Mouse (Mus musculus) lung, embryonic 14.5 days (tissue): Measurements from ENCODE around the gene Olfr1341. TPM values are rescaled to one million over a fixed set of nuclear protein-coding genes. Genes with fewer than 3 reads are reported as not detected.

Experiments used
- ATAC-seq: fragments of 200-750 bp; cut with Nextera tagmentation; 2 replicates; pipeline ENCODE4 v1.8.0; 2017; ENCODE audit warnings: mild to moderate bottlenecking, moderate TSS enrichment, moderate library complexity; ENCODE audit not compliant: insufficient read depth
- DNase-seq: peaks from one replicate; pipeline ENCODE4 v3.0.0-alpha.2; 2015
- H3K27ac ChIP-seq: fragments of 300-500 bp; sonication (generic); 2 replicates; pipeline ENCODE4 v1.5.1; 2014; ENCODE audit warnings: low read depth, mild to moderate bottlenecking, moderate library complexity
- H3K27me3 ChIP-seq: fragments of 300-500 bp; sonication (generic); 2 replicates; pipeline ENCODE4 v1.6.1; 2014; ENCODE audit warnings: low read length, control low read depth; ENCODE audit not compliant: insufficient read depth
- H3K36me3 ChIP-seq: fragments of 300-500 bp; sonication (generic); 2 replicates; pipeline ENCODE4 v1.6.1; 2014; ENCODE audit warnings: control low read depth; ENCODE audit not compliant: insufficient read depth
- H3K4me1 ChIP-seq: fragments of 300-500 bp; sonication (generic); 2 replicates; pipeline ENCODE4 v1.6.1; 2014; ENCODE audit warnings: antibody characterized with exemption, control low read depth; ENCODE audit not compliant: insufficient read depth
- H3K4me2 ChIP-seq: fragments of 300-500 bp; sonication (generic); 2 replicates; pipeline ENCODE4 v1.6.1; 2014; ENCODE audit warnings: mild to moderate bottlenecking
- H3K4me3 ChIP-seq: fragments of 300-500 bp; sonication (generic); 2 replicates; pipeline ENCODE4 v1.5.1; 2014; ENCODE audit warnings: low read depth, low read length
- H3K9ac ChIP-seq: fragments of 300-500 bp; sonication (generic); 2 replicates; pipeline ENCODE4 v1.6.1; 2014
- H3K9me3 ChIP-seq: fragments of 300-500 bp; sonication (generic); 2 replicates; pipeline ENCODE4 v1.6.1; 2016; ENCODE audit warnings: low read depth, low read length, control low read depth
- CTCF ChIP-seq: IDR thresholded peaks from 2 replicates; pipeline ENCODE4 v1.5.1; 2016; ENCODE audit warnings: antibody characterized with exemption, low read depth
- WGBS: fragments of 180-500 bp; shearing (Covaris S2); extraction: QIAGEN DNeasy Blood & Tissue Kit; methylation state at CpG from one replicate; pipeline ENCODE4 v1.1.7; 2014; 5-methylcytosine and 5-hydroxymethylcytosine counted together
- polyA plus RNA-seq: library from polyadenylated mRNA; unstranded; fragments of >200 nt; fragmentation: Nextera tagmentation; extraction: Ambion mirVana; gene quantifications from 2 replicates; pipeline ENCODE4 v1.2.1, GENCODE M21; 2014

Gene Olfr1341
- polyA plus RNA-seq, 1 experiment from 2014 or later, result not detected

DNA sequence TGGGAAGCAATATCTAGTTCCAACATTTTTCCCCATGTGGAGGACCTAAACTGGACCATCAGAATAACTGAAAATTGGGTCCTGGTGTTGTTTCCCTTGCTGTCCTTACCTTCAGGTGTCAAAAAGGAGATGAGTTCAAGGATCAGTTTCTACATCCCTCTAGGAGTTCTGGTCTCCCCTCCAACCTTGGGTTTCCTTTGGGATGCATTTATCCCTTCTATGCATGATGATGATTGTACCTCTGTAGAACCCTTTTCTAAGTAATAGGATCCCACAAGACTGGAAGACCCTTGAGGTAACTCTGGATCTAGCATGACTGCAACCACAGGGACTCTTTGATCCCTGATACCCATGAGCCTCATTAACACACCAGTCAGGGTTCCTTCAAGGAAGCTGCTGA is 16.5 kb downstream of the Olfr1341 start, which contains the start of gene Olfr1340:
Gene Olfr1340 (plus strand): TSS at position 301 of the 400 bp plus-strand sequence.
- no peak within 1 kb of the TSS for H3K9ac ChIP-seq
- no peak for TF ChIP-seq CTCF
- H3K4me3 ChIP-seq, result no peak within 1 kb of the TSS
- no peak for ATAC-seq
- H3K9me3 ChIP-seq, result no peaks in the 10 kb centered on the region
- no peak within 1 kb of the TSS for H3K27ac ChIP-seq
- DNase-seq, result no peak
- H3K27me3 ChIP-seq, result no peaks in the 10 kb centered on the region
- no peaks in the 10 kb centered on the region for H3K36me3 ChIP-seq
- H3K4me1 ChIP-seq, result no peaks in the 10 kb centered on the region
- H3K4me2 ChIP-seq, result no peak within 1 kb of the TSS

DNA sequence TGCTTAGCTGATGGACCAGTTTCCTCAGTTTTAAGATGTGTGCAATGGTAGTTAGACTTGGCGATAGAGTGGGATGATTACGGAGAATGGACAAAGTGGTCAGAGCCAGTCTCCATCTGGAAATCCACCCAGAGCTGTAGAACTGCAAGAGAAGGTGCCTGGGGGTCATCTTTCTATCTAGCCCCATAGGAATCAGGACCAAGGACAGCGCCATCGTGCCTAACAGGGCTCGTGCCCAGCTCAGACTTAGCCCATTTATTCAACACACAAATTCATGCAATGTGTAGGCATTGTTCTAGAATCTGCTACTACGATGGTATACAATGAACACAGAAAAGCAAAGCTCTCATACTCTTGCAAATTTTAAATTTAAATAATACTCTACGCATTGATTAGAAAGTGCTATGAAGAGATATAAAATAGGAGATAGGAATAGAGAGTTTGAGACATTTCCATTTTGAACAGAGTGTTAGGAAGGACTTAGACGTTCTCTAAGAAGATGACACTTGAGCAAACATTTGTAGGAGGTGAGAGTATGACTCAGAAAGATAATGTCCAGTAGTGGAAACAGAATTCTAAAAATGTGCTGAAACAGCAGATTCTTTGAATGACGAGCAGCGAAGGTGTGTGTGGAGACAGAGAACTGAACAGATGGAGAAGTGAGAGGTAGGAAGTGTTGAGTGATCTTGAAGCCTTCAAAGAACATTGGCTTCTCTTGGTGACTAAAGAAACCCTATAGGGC is 18.6 kb downstream of the Olfr1341 start:
- Histone ChIP-seq H3K36me3 (no peaks in the 10 kb centered on the region), H3K27ac (no peak overlapping the region), H3K27me3 (no peaks in the 10 kb centered on the region), H3K4me1 (no peaks in the 10 kb centered on the region), H3K4me3 (no peak overlapping the region), H3K9me3 (no peaks in the 10 kb centered on the region), H3K9ac (no peak overlapping the region), H3K4me2 (no peak overlapping the region)
- 46% methylated on average over 10 of the region's 10 CpGs for WGBS
- no peak for TF ChIP-seq CTCF
- ATAC-seq (no peak), DNase-seq (peak; percentile 79)

DNA sequence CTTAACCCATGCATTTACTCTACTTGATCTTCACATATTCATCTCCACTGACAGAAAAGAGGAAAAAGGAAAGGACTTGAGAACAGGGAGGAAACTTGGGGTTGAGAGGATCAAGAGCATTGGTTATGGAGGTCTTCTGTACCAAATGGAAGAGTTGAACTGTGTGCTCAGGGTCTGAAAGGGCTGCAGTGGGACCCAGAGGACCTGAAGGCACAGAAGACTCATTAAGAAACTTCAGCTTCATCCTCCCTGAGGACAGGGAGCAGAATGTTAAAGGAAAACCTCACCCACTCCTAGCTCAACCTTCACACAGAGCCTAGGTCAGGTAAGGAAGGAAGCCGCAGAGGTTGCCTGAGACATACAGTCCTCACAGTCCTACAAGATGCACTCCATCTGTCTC is 28.6 kb downstream of the Olfr1341 start, which contains the start of gene Olfr1339:
Gene Olfr1339 (plus strand): TSS at position 301 of the 400 bp plus-strand sequence.
- no peak for ATAC-seq
- Histone ChIP-seq H3K27me3 (no peaks in the 10 kb centered on the region), H3K27ac (no peak within 1 kb of the TSS), H3K4me3 (no peak within 1 kb of the TSS), H3K9me3 (no peaks in the 10 kb centered on the region), H3K9ac (no peak within 1 kb of the TSS), H3K36me3 (no peaks in the 10 kb centered on the region), H3K4me1 (no peaks in the 10 kb centered on the region), H3K4me2 (no peak within 1 kb of the TSS)
- DNase-seq, result no peak
- no peak for TF ChIP-seq CTCF
- WGBS, result 92% methylated on average over 1 of the region's 1 CpGs

DNA sequence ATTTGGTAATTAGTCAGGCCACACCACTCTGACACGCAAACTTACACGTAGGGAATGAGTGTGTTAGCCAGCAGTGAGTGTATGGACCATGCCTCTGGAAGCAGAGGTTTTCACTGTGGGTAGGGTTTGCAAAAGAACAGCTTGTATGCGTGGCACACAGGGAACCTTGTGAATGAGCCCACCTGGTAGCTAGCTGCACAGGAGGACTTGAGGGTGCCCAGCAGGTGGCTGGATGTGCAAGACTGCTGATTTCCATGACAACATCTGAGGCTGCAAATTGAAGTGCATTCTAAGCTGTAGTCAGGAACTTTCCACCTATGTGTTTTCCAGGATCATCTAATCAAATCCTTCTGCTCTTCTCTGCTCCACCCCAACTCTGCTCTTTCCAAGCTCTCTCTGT is 36.3 kb downstream of the Olfr1341 start:
- no peaks in the 10 kb centered on the region for H3K9me3 ChIP-seq
- H3K27ac ChIP-seq, result no peak overlapping the region
- H3K4me1 ChIP-seq, result no peaks in the 10 kb centered on the region
- no peak for TF ChIP-seq CTCF
- ATAC-seq (no peak), DNase-seq (no peak)
- no peak overlapping the region for H3K4me2 ChIP-seq
- no peak overlapping the region for H3K4me3 ChIP-seq
- no peak overlapping the region for H3K9ac ChIP-seq
- no peaks in the 10 kb centered on the region; the same call in none of the 2 replicates for H3K27me3 ChIP-seq
- WGBS, result 57% methylated on average over 3 of the region's 3 CpGs
- no peaks in the 10 kb centered on the region for H3K36me3 ChIP-seq

DNA sequence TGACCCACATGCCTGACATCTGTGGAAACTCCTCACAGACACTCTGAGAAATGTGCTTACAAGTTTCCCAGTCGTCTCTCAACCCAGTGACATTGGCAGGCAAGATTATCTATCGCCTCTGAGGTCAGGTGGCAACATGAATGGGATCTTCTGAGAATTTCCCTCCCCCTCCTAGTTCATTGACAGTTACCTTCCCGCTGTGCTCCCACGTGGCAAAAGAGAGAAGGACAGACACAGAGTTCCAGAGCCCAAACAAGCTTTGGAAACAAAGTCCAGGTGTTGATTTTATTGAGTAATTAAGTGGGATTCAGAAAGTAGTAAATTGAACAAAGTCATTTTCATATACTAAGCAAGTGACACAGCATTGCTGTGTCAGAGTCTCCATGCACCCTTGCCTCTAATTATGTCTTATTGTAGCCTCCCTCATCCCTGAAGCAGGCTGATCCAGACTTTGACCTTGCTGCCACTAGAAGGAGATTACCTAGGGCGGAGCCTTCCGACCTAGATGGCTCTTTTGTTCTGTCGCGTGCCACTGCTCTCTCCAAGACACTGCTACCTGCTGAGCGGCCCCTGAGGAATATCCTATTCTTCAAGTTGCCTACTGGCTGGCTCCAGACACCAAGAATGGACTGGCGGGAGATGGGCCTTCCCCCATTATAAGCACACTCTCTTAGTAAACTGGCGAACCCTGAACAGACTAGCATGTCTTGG is 37.8 kb downstream of the Olfr1341 start:
- Histone ChIP-seq H3K4me3 (no peak overlapping the region), H3K9ac (no peak overlapping the region), H3K27ac (no peak overlapping the region), H3K36me3 (no peaks in the 10 kb centered on the region), H3K4me2 (no peak overlapping the region), H3K9me3 (no peaks in the 10 kb centered on the region; the same call in 1 of the 2 replicates), H3K27me3 (no peaks in the 10 kb centered on the region; the same call in none of the 2 replicates), H3K4me1 (no peaks in the 10 kb centered on the region)
- 9% methylated on average over 11 of the region's 11 CpGs for WGBS
- ATAC-seq (no peak), DNase-seq (no peak)
- no peak for TF ChIP-seq CTCF

DNA sequence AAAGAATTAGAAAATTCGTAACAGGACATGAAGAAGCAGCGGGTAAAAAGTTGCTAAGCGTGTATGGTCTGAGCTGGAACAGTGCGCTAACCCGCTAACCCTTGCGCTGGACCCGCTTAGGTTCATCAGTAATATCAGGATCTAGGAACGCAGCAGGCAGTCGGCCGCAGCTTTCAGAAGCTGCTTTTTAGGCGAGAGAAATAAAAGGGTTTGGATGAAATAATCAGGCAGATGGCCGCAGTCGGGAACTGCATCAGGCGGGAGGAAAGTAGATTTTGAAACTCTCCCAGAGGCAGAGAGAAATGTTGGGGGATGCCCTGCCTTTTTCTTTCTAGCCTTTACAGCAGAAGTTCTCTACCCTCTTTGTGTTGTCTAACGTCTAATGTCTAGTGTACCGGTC is 38.6 kb downstream of the Olfr1341 start:
- Histone ChIP-seq H3K27me3 (no peaks in the 10 kb centered on the region; the same call in none of the 2 replicates), H3K4me2 (no peak overlapping the region), H3K9ac (no peak overlapping the region), H3K4me1 (no peaks in the 10 kb centered on the region), H3K4me3 (no peak overlapping the region), H3K9me3 (no peaks in the 10 kb centered on the region; the same call in 1 of the 2 replicates), H3K36me3 (no peaks in the 10 kb centered on the region), H3K27ac (no peak overlapping the region)
- ATAC-seq, result no peak
- no peak for TF ChIP-seq CTCF
- DNase-seq, result no peak
- 9% methylated on average over 16 of the region's 16 CpGs for WGBS

DNA sequence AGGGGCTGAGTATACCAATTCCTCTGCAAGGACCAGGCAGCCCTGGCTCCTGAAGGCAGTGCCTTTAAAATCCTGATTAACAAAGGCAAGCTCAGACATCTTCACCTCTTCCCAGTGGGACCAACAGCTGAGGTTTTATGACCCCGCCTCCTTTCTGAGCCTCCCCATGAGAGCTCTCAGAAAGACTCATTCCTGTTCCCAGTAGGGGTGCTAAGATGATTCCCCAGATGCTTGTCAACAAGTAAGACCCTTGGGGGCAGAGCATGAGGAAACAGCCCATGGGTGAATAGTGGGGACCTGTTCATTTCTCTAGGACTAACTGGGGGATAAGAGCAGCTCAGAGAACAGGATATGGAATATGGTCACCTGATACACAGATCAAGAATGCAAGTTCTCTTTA is 55.3 kb downstream of the Olfr1341 start, which contains the start of gene Olfr1338:
Gene Olfr1338 (minus strand): TSS at position 101 of the 400 bp plus-strand sequence.
- Histone ChIP-seq H3K4me3 (no peak within 1 kb of the TSS), H3K4me1 (no peaks in the 10 kb centered on the region), H3K27ac (no peak within 1 kb of the TSS), H3K4me2 (no peak within 1 kb of the TSS), H3K9ac (no peak within 1 kb of the TSS), H3K9me3 (no peaks in the 10 kb centered on the region), H3K27me3 (no peaks in the 10 kb centered on the region), H3K36me3 (no peaks in the 10 kb centered on the region)
- 82% methylated on average over 1 of the region's 1 CpGs for whole genome bisulfite sequencing
- no peak for TF ChIP-seq CTCF
- no peak for DNase-seq
- ATAC-seq, result no peak

Other genes with a start within 250 kb of the Olfr1341 start
- 1.3 and 1.8 TPM in 2 replicates for gene Mpl, start 246.0 kb upstream of the Olfr1341 start, polyA plus RNA-seq
- gene Tie1, start 213.5 kb upstream of the Olfr1341 start, polyA plus RNA-seq, result 52.7 and 54.2 TPM in 2 replicates
- gene 2610528J11Rik, start 176.5 kb upstream of the Olfr1341 start, polyA plus RNA-seq, result 9.0 and 10.3 TPM in 2 replicates
- 3.3 and 3.6 TPM in 2 replicates for gene Tmem125, start 159.5 kb upstream of the Olfr1341 start, polyA plus RNA-seq
- gene Cfap57, start 82.7 kb upstream of the Olfr1341 start, polyA plus RNA-seq, result 0.12 and 0.22 TPM in 2 replicates
- 161 and 166 TPM in 2 replicates for gene Ebna1bp2, start 82.7 kb upstream of the Olfr1341 start, polyA plus RNA-seq
- gene Olfr62, start 44.6 kb upstream of the Olfr1341 start, polyA plus RNA-seq, result not detected in 2 replicates
- 0.74 and 0.99 TPM in 2 replicates for gene Olfr1342, start 10.8 kb upstream of the Olfr1341 start, polyA plus RNA-seq
- not detected in 2 replicates for gene Olfr1340, start 16.6 kb downstream of the Olfr1341 start, polyA plus RNA-seq
- gene Olfr1339, start 28.7 kb downstream of the Olfr1341 start, polyA plus RNA-seq, result not detected in 2 replicates
- not detected in 2 replicates for gene Olfr1338, start 55.2 kb downstream of the Olfr1341 start, polyA plus RNA-seq
- gene Olfr1337, start 79.1 kb downstream of the Olfr1341 start, polyA plus RNA-seq, result not detected in 2 replicates
- gene Olfr1335, start 106.4 kb downstream of the Olfr1341 start, polyA plus RNA-seq, result not detected in 2 replicates
- not detected in 2 replicates for gene Olfr1333, start 132.8 kb downstream of the Olfr1341 start, polyA plus RNA-seq
- gene Olfr1331, start 161.1 kb downstream of the Olfr1341 start, polyA plus RNA-seq, result not detected in 2 replicates
- not detected in 2 replicates for gene Olfr1330, start 185.1 kb downstream of the Olfr1341 start, polyA plus RNA-seq
- not detected in 2 replicates for gene Olfr1329, start 213.9 kb downstream of the Olfr1341 start, polyA plus RNA-seq
- gene Olfr1328, start 235.1 kb downstream of the Olfr1341 start, polyA plus RNA-seq, result not detected in 2 replicates